Mouse (Mus musculus) forebrain, embryonic 15.5 days (tissue): ENCODE results near the gene Pgk2. TPM values are rescaled to one million over a fixed set of nuclear protein-coding genes. Genes with fewer than 3 reads are reported as not detected.
"Not testable (repeated sequence)": the region's sequence is repeated elsewhere in the genome, so short reads cannot be mapped to it uniquely, and the experiment has no call there.

Source experiments
- ATAC-seq: fragments of 200-750 bp; cut with Nextera tagmentation; replicated peaks from 2 replicates; pipeline ENCODE4 v1.8.0; 2017; ENCODE audit warnings: mild to moderate bottlenecking, moderate TSS enrichment, moderate library complexity
- H3K27ac ChIP-seq: fragments of 300-500 bp; sonication (generic); replicated peaks from 2 replicates; pipeline ENCODE4 v1.5.1; 2015; ENCODE audit warnings: mild to moderate bottlenecking, inconsistent platforms
- H3K27me3 ChIP-seq: fragments of 300-500 bp; sonication (generic); 2 replicates; pipeline ENCODE4 v1.6.1; 2015; ENCODE audit warnings: inconsistent platforms
- H3K36me3 ChIP-seq: fragments of 300-500 bp; sonication (generic); 2 replicates; pipeline ENCODE4 v1.6.1; 2015; ENCODE audit warnings: mild to moderate bottlenecking, inconsistent platforms
- H3K4me1 ChIP-seq: fragments of 300-500 bp; sonication (generic); 2 replicates; pipeline ENCODE4 v1.6.1; 2015; ENCODE audit warnings: inconsistent platforms
- H3K4me2 ChIP-seq: fragments of 300-500 bp; sonication (generic); replicated peaks from 2 replicates; pipeline ENCODE4 v1.6.1; 2015; ENCODE audit warnings: mild to moderate bottlenecking, inconsistent platforms
- H3K4me3 ChIP-seq: fragments of 300-500 bp; sonication (generic); 2 replicates; pipeline ENCODE4 v1.5.1; 2015; ENCODE audit warnings: mild to moderate bottlenecking, inconsistent platforms
- H3K9ac ChIP-seq: fragments of 300-500 bp; sonication (generic); replicated peaks from 2 replicates; pipeline ENCODE4 v1.6.1; 2015; ENCODE audit warnings: mild to moderate bottlenecking, inconsistent platforms
- H3K9me3 ChIP-seq: fragments of 300-500 bp; sonication (generic); 2 replicates; pipeline ENCODE4 v1.6.1; 2016; ENCODE audit warnings: inconsistent platforms
- WGBS: fragments of 180-500 bp; shearing (Covaris S2); methylation state at CpG from one replicate; pipeline ENCODE4 v1.1.7; 2015; ENCODE audit warnings: mixed read lengths; 5-methylcytosine and 5-hydroxymethylcytosine counted together
- polyA plus RNA-seq: library from polyadenylated mRNA; unstranded; fragments of >200 nt; fragmentation: Nextera tagmentation; extraction: Ambion mirVana; gene quantifications from 2 replicates; pipeline ENCODE4 v1.2.1, GENCODE M21; 2015

Gene Pgk2
- not detected in 2 replicates for polyA plus RNA-seq

GRCm38 (mm10) chr17:40208540-40208939 lies at the start of gene Pgk2:
Pgk2 (minus strand) TSS chr17:40208640.
- WGBS = 84% methylated on average over 4 of the region's 4 CpGs
- no peaks in the 10 kb centered on the region for H3K36me3 ChIP-seq
- H3K9me3 ChIP-seq = no peaks in the 10 kb centered on the region
- no peak within 1 kb of the TSS for H3K4me2 ChIP-seq
- H3K4me3 ChIP-seq = no peak within 1 kb of the TSS
- no peak within 1 kb of the TSS for H3K9ac ChIP-seq
- no peak within 1 kb of the TSS for H3K27ac ChIP-seq
- H3K27me3 ChIP-seq = no peaks in the 10 kb centered on the region
- ATAC-seq = no peak
- no peaks in the 10 kb centered on the region for H3K4me1 ChIP-seq

GRCm38 (mm10) chr17:40252487-40252886 lies 44.0 kb upstream of the Pgk2 start:
- Histone ChIP-seq H3K4me1 (no peaks in the 10 kb centered on the region), H3K9ac (no peak overlapping the region), H3K27ac (no peak overlapping the region), H3K27me3 (no peaks in the 10 kb centered on the region), H3K4me2 (no peak overlapping the region), H3K4me3 (no peak overlapping the region), H3K36me3 (no peaks in the 10 kb centered on the region), H3K9me3 (no peaks in the 10 kb centered on the region)
- no peak for ATAC-seq
- 93% methylated on average over 1 of the region's 1 CpGs for WGBS

GRCm38 (mm10) chr17:40242135-40242534 lies 33.7 kb upstream of the Pgk2 start, which contains the start of gene Crisp3:
Crisp3 (minus strand) TSS chr17:40242288.
- ATAC-seq = no peak
- Histone ChIP-seq H3K9ac (no peak within 1 kb of the TSS), H3K27me3 (no peaks in the 10 kb centered on the region), H3K4me1 (no peaks in the 10 kb centered on the region), H3K27ac (no peak within 1 kb of the TSS), H3K9me3 (no peaks in the 10 kb centered on the region), H3K4me3 (no peak within 1 kb of the TSS), H3K4me2 (no peak within 1 kb of the TSS), H3K36me3 (no peaks in the 10 kb centered on the region)

GRCm38 (mm10) chr17:40201803-40202202 lies 6.6 kb downstream of the Pgk2 start:
- not testable (repeated sequence) for H3K4me2 ChIP-seq, H3K9me3 ChIP-seq, H3K9ac ChIP-seq, H3K4me1 ChIP-seq, H3K27me3 ChIP-seq, ATAC-seq, H3K4me3 ChIP-seq, H3K36me3 ChIP-seq, H3K27ac ChIP-seq

GRCm38 (mm10) chr17:40190192-40190591 lies 18.2 kb downstream of the Pgk2 start:
- H3K36me3 ChIP-seq, H3K9me3 ChIP-seq, H3K4me3 ChIP-seq, H3K4me2 ChIP-seq, H3K27me3 ChIP-seq, H3K4me1 ChIP-seq, H3K27ac ChIP-seq, ATAC-seq, H3K9ac ChIP-seq: not testable (repeated sequence)
- WGBS = 87% methylated on average over 4 of the region's 4 CpGs

GRCm38 (mm10) chr17:40157729-40158359 lies 50.6 kb downstream of the Pgk2 start:
- not testable (repeated sequence) for H3K9ac ChIP-seq, H3K27me3 ChIP-seq, H3K4me3 ChIP-seq, H3K27ac ChIP-seq, H3K9me3 ChIP-seq, H3K4me2 ChIP-seq, H3K36me3 ChIP-seq, H3K4me1 ChIP-seq
- ATAC-seq = peak; percentile 58
- WGBS = 44% methylated on average over 8 of the region's 8 CpGs

Other genes starting within 250 kb of the Pgk2 start
- gene AC192777.2, start 113.2 kb downstream of the Pgk2 start, polyA plus RNA-seq = not detected in 2 replicates
- not detected in 2 replicates for gene Crisp3, start 33.6 kb upstream of the Pgk2 start, polyA plus RNA-seq
- not detected in 2 replicates for gene Crisp1, start 110.6 kb upstream of the Pgk2 start, polyA plus RNA-seq